Mouse (Mus musculus): ENCODE data around the gene Map4k2. TPM values are rescaled to one million over a fixed set of nuclear protein-coding genes. Genes with fewer than 3 reads are reported as not detected.
A peak's percentile ranks its signal among the peaks of the same experiment; 100 is the strongest.
"Not testable (repeated sequence)": the region's sequence is repeated elsewhere in the genome, so short reads cannot be mapped to it uniquely, and the experiment has no call there.

The Map4k2 gene
- total and polyA plus RNA-seq, 2 experiments from 2014 or later: 18.6 to 102 TPM

GRCm38 (mm10) chr19:6305517-6306115 lies 35.3 kb upstream of the Map4k2 start:
- DNase-seq (ENCODE audit: low spot score) (no peak), ATAC-seq (no peak)
- Histone ChIP-seq H3K27ac (no peak overlapping the region), H3K27me3 (ENCODE audit: insufficient read depth, low read length) (no peaks in the 10 kb centered on the region), H3K4me3 (ENCODE audit: low read length) (peak overlapping the region; percentile 49), H3K4me2 (ENCODE audit: low read depth, low read length) (peak overlapping the region; percentile 65), H3K36me3 (ENCODE audit: insufficient read depth, low read length) (no peaks in the 10 kb centered on the region), H3K9ac (replicated peaks; ENCODE audit: low read length) (no peak overlapping the region; the same call in 1 of the 2 replicates), H3K4me1 (ENCODE audit: insufficient read depth, low read length) (peaks cover 7% of the 10 kb centered on the region; the same call in 1 of the 2 replicates), H3K9me3 (ENCODE audit: low read length) (no peaks in the 10 kb centered on the region)
- no peak for TF ChIP-seq CTCF (IDR thresholded peaks at IDR 0.05; ENCODE audit: low read depth)
- 56% methylated on average over 8 of the region's 8 CpGs for WGBS

DNA sequence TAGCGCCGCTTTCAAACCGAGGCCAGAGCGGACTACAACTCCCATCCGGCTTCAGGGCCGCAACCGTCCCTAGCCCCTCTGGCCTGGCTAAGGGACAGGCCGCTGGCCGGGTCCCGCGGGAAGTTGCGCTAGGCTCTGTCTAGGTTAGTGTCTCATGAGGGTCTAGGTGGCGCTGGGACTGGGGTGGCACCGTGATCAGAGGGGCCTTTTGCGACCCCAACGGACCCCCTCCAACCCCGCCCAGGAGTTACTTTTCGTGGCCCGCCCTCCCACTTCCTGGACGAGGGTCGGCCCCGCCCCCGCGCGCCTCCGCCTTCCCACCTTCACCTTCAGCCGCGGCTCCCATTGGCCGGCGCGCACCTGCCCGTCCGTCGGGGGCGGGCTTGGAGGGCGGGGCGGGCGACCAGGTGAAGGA lies 34.8 kb upstream of the Map4k2 start, which contains the start of gene Cdc42bpg:
Gene Cdc42bpg (plus strand): TSS at position 320 of the 415 bp plus-strand sequence.
- no peaks in the 10 kb centered on the region for H3K9me3 ChIP-seq (ENCODE audit: low read length)
- H3K36me3 ChIP-seq (ENCODE audit: insufficient read depth, low read length): no peaks in the 10 kb centered on the region
- H3K27ac ChIP-seq: peak within 1 kb of the TSS; percentile 15; the same call in 1 of the 2 replicates
- WGBS: 2% methylated on average over 35 of the region's 38 CpGs
- TF ChIP-seq CTCF (IDR thresholded peaks at IDR 0.05; ENCODE audit: low read depth): no peak
- H3K27me3 ChIP-seq (ENCODE audit: insufficient read depth, low read length): no peaks in the 10 kb centered on the region
- peak; percentile 68 for DNase-seq (ENCODE audit: low spot score)
- peak; percentile 73 for ATAC-seq
- peak within 1 kb of the TSS; percentile 60 for H3K9ac ChIP-seq (replicated peaks; ENCODE audit: low read length)
- H3K4me2 ChIP-seq (ENCODE audit: low read depth, low read length): peak within 1 kb of the TSS; percentile 65
- peak within 1 kb of the TSS; percentile 49 for H3K4me3 ChIP-seq (ENCODE audit: low read length)
- peaks cover 7% of the 10 kb centered on the region; the same call in 1 of the 2 replicates for H3K4me1 ChIP-seq (ENCODE audit: insufficient read depth, low read length)

GRCm38 (mm10) chr19:6306586-6306985 lies 34.3 kb upstream of the Map4k2 start:
- Histone ChIP-seq H3K27ac (peak overlapping the region; percentile 15; the same call in 1 of the 2 replicates), H3K9me3 (ENCODE audit: low read length) (no peaks in the 10 kb centered on the region), H3K27me3 (ENCODE audit: insufficient read depth, low read length) (no peaks in the 10 kb centered on the region), H3K4me3 (ENCODE audit: low read length) (peak overlapping the region; percentile 49), H3K36me3 (ENCODE audit: insufficient read depth, low read length) (no peaks in the 10 kb centered on the region), H3K4me1 (ENCODE audit: insufficient read depth, low read length) (peaks cover 7% of the 10 kb centered on the region; the same call in 1 of the 2 replicates), H3K9ac (replicated peaks; ENCODE audit: low read length) (peak overlapping the region; percentile 60), H3K4me2 (ENCODE audit: low read depth, low read length) (peak overlapping the region; percentile 65)
- under 1% methylated on average over 27 of the region's 34 CpGs for WGBS
- DNase-seq (ENCODE audit: low spot score) (peak; percentile 81), ATAC-seq (peak; percentile 53)
- peak; percentile 76 for TF ChIP-seq CTCF (IDR thresholded peaks at IDR 0.05; ENCODE audit: low read depth)

- Histone ChIP-seq H3K4me2 (ENCODE audit: low read depth, low read length) (no peak overlapping the region), H3K4me3 (ENCODE audit: low read length) (no peak overlapping the region), H3K9ac (replicated peaks; ENCODE audit: low read length) (no peak overlapping the region), H3K27ac (no peak overlapping the region), H3K4me1 (ENCODE audit: insufficient read depth, low read length) (peaks cover 7% of the 10 kb centered on the region; the same call in 1 of the 2 replicates), H3K9me3 (ENCODE audit: low read length) (no peaks in the 10 kb centered on the region), H3K36me3 (ENCODE audit: insufficient read depth, low read length) (no peaks in the 10 kb centered on the region), H3K27me3 (ENCODE audit: insufficient read depth, low read length) (no peaks in the 10 kb centered on the region)
- no peak for TF ChIP-seq CTCF (IDR thresholded peaks at IDR 0.05; ENCODE audit: low read depth)
- no peak for DNase-seq (ENCODE audit: low spot score)
- 89% methylated on average over 9 of the region's 9 CpGs for WGBS
- ATAC-seq: no peak
Measured at GRCm38 (mm10) chr19:6307733-6308531, 33.0 kb upstream of the Map4k2 start.

- H3K4me3 ChIP-seq (ENCODE audit: low read length): no peak overlapping the region
- no peaks in the 10 kb centered on the region for H3K27me3 ChIP-seq (ENCODE audit: insufficient read depth, low read length)
- 94% methylated on average over 5 of the region's 5 CpGs for WGBS
- ATAC-seq (no peak), DNase-seq (ENCODE audit: low spot score) (no peak)
- H3K4me2 ChIP-seq (ENCODE audit: low read depth, low read length): no peak overlapping the region
- TF ChIP-seq CTCF (IDR thresholded peaks at IDR 0.05; ENCODE audit: low read depth): no peak
- H3K9ac ChIP-seq (replicated peaks; ENCODE audit: low read length): no peak overlapping the region
- no peaks in the 10 kb centered on the region for H3K9me3 ChIP-seq (ENCODE audit: low read length)
- 0 out of 2 replicates have a peak, but pooled peaks cover 5% of the 10 kb centered on the region for H3K36me3 ChIP-seq (ENCODE audit: insufficient read depth, low read length)
- no peak overlapping the region for H3K27ac ChIP-seq
- H3K4me1 ChIP-seq (ENCODE audit: insufficient read depth, low read length): peaks cover 7% of the 10 kb centered on the region; the same call in 1 of the 2 replicates
Measured at GRCm38 (mm10) chr19:6310181-6310580, 30.8 kb upstream of the Map4k2 start.

DNA sequence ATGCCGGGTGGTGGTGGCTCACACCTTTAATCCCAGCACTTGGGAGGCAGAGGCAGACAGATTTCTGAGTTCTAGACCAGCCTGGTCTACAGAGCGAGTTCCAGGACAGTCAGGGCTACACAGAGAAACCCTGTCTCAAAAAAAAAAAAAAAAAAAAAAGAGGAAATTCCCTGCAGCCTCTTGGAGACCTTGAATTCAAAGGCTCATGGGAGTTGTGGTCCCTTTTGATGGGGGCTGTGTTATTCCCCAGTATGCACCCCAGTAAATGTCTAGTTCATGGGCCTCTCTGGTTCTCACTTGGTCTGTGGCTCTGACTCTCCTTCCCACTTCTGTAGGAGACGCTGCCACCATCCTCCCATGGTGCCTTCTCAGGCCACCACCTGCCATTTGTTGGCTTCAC lies 29.2 kb upstream of the Map4k2 start:
- not testable (repeated sequence) for H3K9me3 ChIP-seq (ENCODE audit: low read length); H3K27ac ChIP-seq; ATAC-seq; DNase-seq (ENCODE audit: low spot score); H3K4me1 ChIP-seq (ENCODE audit: insufficient read depth, low read length); H3K9ac ChIP-seq (replicated peaks; ENCODE audit: low read length); H3K36me3 ChIP-seq (ENCODE audit: insufficient read depth, low read length); H3K4me2 ChIP-seq (ENCODE audit: low read depth, low read length); H3K4me3 ChIP-seq (ENCODE audit: low read length); H3K27me3 ChIP-seq (ENCODE audit: insufficient read depth, low read length)
- WGBS: 90% methylated on average over 3 of the region's 3 CpGs
